Mouse (Mus musculus) MEL (cell line): ENCODE data around the gene Mylk3. TPM values are rescaled to one million over a fixed set of nuclear protein-coding genes. Genes with fewer than 3 reads are reported as not detected.
A peak's percentile ranks its signal among the peaks of the same experiment; 100 is the strongest.

Source experiments
- DNase-seq: peaks from one replicate; pipeline ENCODE4 v3.0.0; 2011; ENCODE audit warnings: low read depth, low spot score
- H3K27ac ChIP-seq: 2 replicates; pipeline ENCODE4 v1.5.1; 2012; ENCODE audit warnings: low read depth, mild to moderate bottlenecking, control low read depth, low read length, moderate library complexity; ENCODE audit not compliant: control insufficient read depth
- H3K27me3 ChIP-seq, 2 experiments: fragments of 150-350 bp in 1 of 2; sonication (generic) in 1 of 2; 2 replicates each; pipeline ENCODE4 v1.6.1; 2012; ENCODE audit warnings: low read length in 2 of 2, mild to moderate bottlenecking in 2 of 2, improper control_type of control experiment in 1 of 2, moderate library complexity in 1 of 2; ENCODE audit not compliant: insufficient read depth in 2 of 2, control insufficient read depth in 1 of 2
- H3K36me3 ChIP-seq, 2 experiments: 2 replicates each; pipeline ENCODE4 v1.6.1; 2012 to 2014; ENCODE audit warnings: low read length in 2 of 2, improper control_type of control experiment in 1 of 2, inconsistent platforms in 1 of 2, mild to moderate bottlenecking in 1 of 2; ENCODE audit not compliant: insufficient read depth in 2 of 2, control insufficient read depth in 1 of 2
- H3K4me1 ChIP-seq, 2 experiments: fragments of 150-350 bp in 1 of 2; sonication (generic) in 1 of 2; 2 replicates each; pipeline ENCODE4 v1.6.1; 2012; ENCODE audit warnings: low read length in 2 of 2, improper control_type of control experiment in 1 of 2, mild to moderate bottlenecking in 1 of 2; ENCODE audit not compliant: insufficient read depth in 2 of 2, control insufficient read depth in 1 of 2
- H3K4me3 ChIP-seq, 2 experiments: fragments of 150-350 bp in 1 of 2; sonication (generic) in 1 of 2; 2 replicates each; pipeline ENCODE4 v1.5.1; 2012; ENCODE audit warnings: low read depth in 2 of 2, low read length in 2 of 2, mild to moderate bottlenecking in 2 of 2, moderate library complexity in 2 of 2, control low read depth in 1 of 2, improper control_type of control experiment in 1 of 2; ENCODE audit not compliant: control insufficient read depth in 1 of 2, insufficient read depth in 1 of 2
- H3K79me2 ChIP-seq: 2 replicates; pipeline ENCODE4 v1.6.1; 2012; ENCODE audit warnings: mild to moderate bottlenecking, low read length, moderate library complexity; ENCODE audit not compliant: control insufficient read depth, poor library complexity, insufficient read depth
- H3K9ac ChIP-seq: 2 replicates; pipeline ENCODE4 v1.6.1; 2012; ENCODE audit warnings: low read depth, mild to moderate bottlenecking, control low read depth, low read length, moderate library complexity; ENCODE audit not compliant: control insufficient read depth, poor library complexity, severe bottlenecking
- H3K9me3 ChIP-seq: fragments of 150-350 bp; sonication (generic); replicated peaks from 2 replicates; pipeline ENCODE4 v1.6.1; 2012; ENCODE audit warnings: mild to moderate bottlenecking, low read length, improper control_type of control experiment, moderate library complexity; ENCODE audit not compliant: insufficient read depth
- CHD2 ChIP-seq: IDR thresholded peaks from 2 replicates; pipeline ENCODE4 v1.6.1; 2011; ENCODE audit warnings: low read length, improper control_type of control experiment
- CTCF ChIP-seq, 3 experiments: IDR thresholded peaks in 2 of 3; conservative IDR thresholded peaks in 1 of 3; 2 replicates each; pipeline ENCODE4 v1.5.1; 2011 to 2012; ENCODE audit warnings: low read length in 3 of 3, low read depth in 2 of 3, mild to moderate bottlenecking in 2 of 3, improper control_type of control experiment in 1 of 3, inconsistent platforms in 1 of 3, mixed read lengths in 1 of 3, moderate library complexity in 1 of 3; ENCODE audit not compliant: control insufficient read depth in 1 of 3, insufficient read depth in 1 of 3, poor library complexity in 1 of 3, severe bottlenecking in 1 of 3
- E2F4 ChIP-seq: IDR thresholded peaks from 2 replicates; pipeline ENCODE4 v1.6.1; 2011; ENCODE audit warnings: low read depth, low read length, improper control_type of control experiment, borderline replicate concordance
- ELF1 ChIP-seq: IDR thresholded peaks from 2 replicates; pipeline ENCODE4 v1.6.1; 2014; ENCODE audit warnings: low read depth, mild to moderate bottlenecking, inconsistent platforms, low read length, improper control_type of control experiment, moderate library complexity
- EP300 ChIP-seq, 2 experiments: IDR thresholded peaks; 2 replicates each; pipeline ENCODE4 v1.6.1; 2011; ENCODE audit warnings: improper control_type of control experiment in 2 of 2, low read length in 2 of 2, low read depth in 1 of 2, mild to moderate bottlenecking in 1 of 2
- ETS1 ChIP-seq: IDR thresholded peaks from 2 replicates; pipeline ENCODE4 v1.6.1; 2012; ENCODE audit warnings: low read depth, mild to moderate bottlenecking, inconsistent platforms, low read length, improper control_type of control experiment, moderate library complexity
- GABPA ChIP-seq: IDR thresholded peaks from 2 replicates; pipeline ENCODE4 v1.6.1; 2012; ENCODE audit warnings: low read depth, mild to moderate bottlenecking, inconsistent platforms, low read length, improper control_type of control experiment, moderate library complexity
- GATA1 ChIP-seq: IDR thresholded peaks from 2 replicates; pipeline ENCODE4 v1.6.1; 2011; ENCODE audit warnings: low read depth, low read length, improper control_type of control experiment
- KAT2A ChIP-seq: conservative IDR thresholded peaks from 2 replicates; pipeline ENCODE4 v1.6.1; 2012; ENCODE audit warnings: low read depth, low read length, improper control_type of control experiment, inconsistent platforms
- MAFK ChIP-seq: IDR thresholded peaks from 2 replicates; pipeline ENCODE4 v1.6.1; 2011; ENCODE audit warnings: low read depth, mild to moderate bottlenecking, low read length, improper control_type of control experiment, borderline replicate concordance
- MAX ChIP-seq: IDR thresholded peaks from 2 replicates; pipeline ENCODE4 v1.6.1; 2011; ENCODE audit warnings: low read length, improper control_type of control experiment
- MAZ ChIP-seq: IDR thresholded peaks from 2 replicates; pipeline ENCODE4 v1.6.1; 2012; ENCODE audit warnings: low read depth, mild to moderate bottlenecking, inconsistent platforms, low read length, improper control_type of control experiment
- MEF2A ChIP-seq: IDR thresholded peaks from 2 replicates; pipeline ENCODE4 v1.6.1; 2014; ENCODE audit warnings: low read depth, mild to moderate bottlenecking, inconsistent platforms, low read length, improper control_type of control experiment; ENCODE audit not compliant: poor library complexity, insufficient replicate concordance, severe bottlenecking; ENCODE audit errors: extremely low read depth
- MXI1 ChIP-seq: IDR thresholded peaks from 2 replicates; pipeline ENCODE4 v1.6.1; 2011; ENCODE audit warnings: mild to moderate bottlenecking, low read depth, low read length, improper control_type of control experiment
- MYB ChIP-seq: IDR thresholded peaks from 2 replicates; pipeline ENCODE4 v1.6.1; 2011; ENCODE audit warnings: mild to moderate bottlenecking, low read depth, low read length, improper control_type of control experiment
- NRF1 ChIP-seq: IDR thresholded peaks from 2 replicates; pipeline ENCODE4 v1.6.1; 2014; ENCODE audit warnings: low read depth, mild to moderate bottlenecking, inconsistent platforms, low read length, improper control_type of control experiment, moderate library complexity; ENCODE audit not compliant: poor library complexity, insufficient read depth, severe bottlenecking
- POLR2AphosphoS2 ChIP-seq: IDR thresholded peaks from 2 replicates; pipeline ENCODE4 v1.6.1; 2011; ENCODE audit warnings: low read length, improper control_type of control experiment
- RCOR1 ChIP-seq: IDR thresholded peaks from 2 replicates; pipeline ENCODE4 v1.6.1; 2012; ENCODE audit warnings: low read depth, mild to moderate bottlenecking, inconsistent platforms, low read length, improper control_type of control experiment
- SIN3A ChIP-seq: IDR thresholded peaks from 2 replicates; pipeline ENCODE4 v1.6.1; 2012; ENCODE audit warnings: low read length, improper control_type of control experiment, inconsistent platforms
- TAL1 ChIP-seq: IDR thresholded peaks from 2 replicates; pipeline ENCODE4 v1.6.1; 2012; ENCODE audit warnings: mild to moderate bottlenecking, inconsistent platforms, low read length, moderate library complexity, mixed read lengths
- TBP ChIP-seq: IDR thresholded peaks from 2 replicates; pipeline ENCODE4 v1.8.0; 2011; ENCODE audit warnings: low read depth, low read length, improper control_type of control experiment
- UBTF ChIP-seq: IDR thresholded peaks from 2 replicates; pipeline ENCODE4 v1.6.1; 2012; ENCODE audit warnings: low read depth, mild to moderate bottlenecking, inconsistent platforms, low read length, improper control_type of control experiment, moderate library complexity, borderline replicate concordance; ENCODE audit not compliant: insufficient read depth
- USF1 ChIP-seq: IDR thresholded peaks from 2 replicates; pipeline ENCODE4 v1.6.1; 2014; ENCODE audit warnings: low read depth, mild to moderate bottlenecking, inconsistent platforms, low read length, improper control_type of control experiment, moderate library complexity
- USF2 ChIP-seq, 2 experiments: IDR thresholded peaks; 2 replicates each; pipeline ENCODE4 v1.6.1; 2011 to 2012; ENCODE audit warnings: improper control_type of control experiment in 2 of 2, low read length in 2 of 2, borderline replicate concordance in 1 of 2, inconsistent platforms in 1 of 2, low read depth in 1 of 2, mild to moderate bottlenecking in 1 of 2; ENCODE audit not compliant: insufficient read depth in 1 of 2
- ZC3H11A ChIP-seq: IDR thresholded peaks from 2 replicates; pipeline ENCODE4 v1.6.1; 2012; ENCODE audit warnings: low read depth, mild to moderate bottlenecking, inconsistent platforms, low read length, improper control_type of control experiment
- ZMIZ1 ChIP-seq: IDR thresholded peaks from 2 replicates; pipeline ENCODE4 v1.6.1; 2012; ENCODE audit warnings: low read depth, mild to moderate bottlenecking, inconsistent platforms, low read length, improper control_type of control experiment, moderate library complexity
- polyA plus RNA-seq, 2 experiments: library from polyadenylated mRNA; stranded (reverse) in 1 of 2; unstranded in 1 of 2; fragments of >175 nt in 1 of 2; fragments of >200 nt in 1 of 2; gene quantifications; 2 replicates each; pipeline versions ENCODE4 v1.2.1 to v1.2.4; 2012; ENCODE audit warnings: low replicate concordance in 2 of 2, low read depth in 1 of 2; ENCODE audit not compliant: insufficient read length in 2 of 2, insufficient read depth in 1 of 2, missing spikeins in 1 of 2
- total RNA-seq: library from RNA; depleted of rRNA; stranded (reverse); fragments of 300-350 nt; gene quantifications from 2 replicates; pipeline ENCODE4 v1.2.3, GENCODE M21; 2012

The Mylk3 gene
- total and polyA plus RNA-seq, 3 experiments: 9.5 to 10.4 TPM; not detected in 1

DNA sequence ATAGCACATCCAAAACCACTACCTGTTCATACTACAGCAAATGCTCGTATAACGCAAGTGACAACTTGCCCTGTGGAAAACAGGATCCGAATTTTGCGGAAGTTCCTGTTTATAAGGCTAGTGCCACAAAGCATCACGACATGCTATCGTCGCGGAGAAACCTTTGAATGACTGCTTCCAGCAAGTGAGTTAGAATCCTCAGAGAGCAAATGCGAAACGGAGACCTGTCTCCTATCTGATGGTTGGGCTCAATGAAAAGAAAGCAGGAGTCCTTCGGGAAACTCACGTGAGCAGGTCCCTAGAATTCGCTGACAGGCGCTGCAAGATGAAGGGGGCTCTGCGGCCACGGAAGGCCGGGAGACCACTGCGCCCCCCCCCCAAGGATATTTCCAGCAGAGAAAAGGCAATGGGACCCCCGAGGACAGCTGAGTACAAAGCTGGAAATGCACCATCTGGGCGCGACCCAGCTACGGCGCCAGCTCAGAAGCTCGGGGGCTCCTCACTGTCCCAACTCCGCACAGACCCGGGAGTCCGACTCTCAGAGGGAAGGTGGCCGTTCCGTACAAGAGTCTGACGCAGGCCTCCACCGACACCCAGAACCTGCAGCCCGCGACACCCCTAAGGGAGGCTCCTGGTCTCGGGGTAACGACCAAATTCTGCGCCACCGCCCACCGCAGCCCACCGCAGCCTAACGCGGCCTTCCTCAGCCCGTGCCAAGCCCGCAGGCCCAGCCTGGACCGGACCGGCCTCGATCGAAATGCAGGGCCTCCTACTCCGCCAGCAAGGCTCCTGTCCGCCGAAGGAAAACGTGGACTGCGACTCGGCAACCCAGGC is 87.3 kb downstream of the Mylk3 start (continued):
- TF ChIP-seq USF2 (IDR thresholded peaks at IDR 0.05; ENCODE audit: borderline replicate concordance in 1 of 2, insufficient read depth in 1 of 2, low read depth in 1 of 2, low read length in 2 of 2) (no peak), SIN3A (peak; percentile 83), E2F4 (no peak), RCOR1 (no peak), ELF1 (0 out of 2 replicates have a peak, but pooled peaks have one; percentile 26), EP300 (IDR thresholded peaks at IDR 0.05; ENCODE audit: low read depth in 1 of 2, low read length in 2 of 2) (no peak), MXI1 (peak; percentile 76), CTCF (IDR thresholded peaks at IDR 0.05 in 2 of 3, conservative IDR thresholded peaks at IDR 0.05 in 1 of 3; ENCODE audit: control insufficient read depth in 1 of 3, insufficient read depth in 1 of 3, low read depth in 2 of 3, low read length in 3 of 3, poor library complexity in 1 of 3, severe bottlenecking in 1 of 3) (no peak), MEF2A (no peak), ZMIZ1 (0 out of 2 replicates have a peak, but pooled peaks have one; percentile 22), KAT2A (0 out of 2 replicates have a peak, but pooled peaks have one; percentile 24), TAL1 (no peak), CHD2 (no peak), MYB (no peak), TBP (peak; percentile 60; the same call in 1 of the 2 replicates), GATA1 (no peak), ZC3H11A (no peak)
- TF ChIP-seq, all 39 proteins: peak for 10

DNA sequence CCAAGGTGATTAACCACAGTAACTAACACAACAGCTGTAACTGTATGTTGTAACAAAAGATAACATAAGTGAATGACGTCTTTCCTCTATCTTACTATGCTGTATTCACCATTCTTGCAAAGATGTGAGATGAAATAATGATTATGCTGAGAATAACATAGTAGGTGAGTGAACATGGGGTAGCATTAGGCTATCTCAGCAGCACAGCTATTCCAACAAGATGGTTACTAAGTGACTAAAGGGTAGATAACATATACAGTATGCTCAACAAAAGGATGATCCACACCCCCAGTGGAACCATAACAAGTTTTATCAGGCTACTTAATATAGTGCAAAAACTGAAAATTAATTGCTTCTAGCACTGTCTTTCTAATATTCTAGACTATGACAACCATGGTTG is 99.3 kb downstream of the Mylk3 start:
- H3K27ac ChIP-seq: no peak overlapping the region
- no peak for DNase-seq
- TF ChIP-seq GATA1 (no peak), USF1 (no peak), NRF1 (no peak), MAZ (no peak), GABPA (no peak), ETS1 (no peak), TAL1 (no peak), POLR2AphosphoS2 (no peak), MAX (no peak), MAFK (no peak), ELF1 (no peak), UBTF (no peak), E2F4 (no peak)
- no peak overlapping the region for H3K9ac ChIP-seq
- H3K4me3 ChIP-seq: no peak overlapping the region
- H3K4me1 ChIP-seq: no peaks in the 10 kb centered on the region
- H3K36me3 ChIP-seq: peaks cover 2 to 50% of the 10 kb centered on the region in 2 experiments; a peak in 3 of 4 replicates
- H3K27me3 ChIP-seq: no peaks in the 10 kb centered on the region
- H3K79me2 ChIP-seq: no peaks in the 10 kb centered on the region
- H3K9me3 ChIP-seq: no peaks in the 10 kb centered on the region
